Mouse (Mus musculus) heart, postnatal 14 days (tissue): ENCODE data around the gene Magix. TPM values are rescaled to one million over a fixed set of nuclear protein-coding genes. Genes with fewer than 3 reads are reported as not detected.
A peak's percentile ranks its signal among the peaks of the same experiment; 100 is the strongest.

Source experiments
- DNase-seq, 2 experiments: peaks; one replicate each; pipeline ENCODE4 v3.0.0; 2021 to 2022
- intact Hi-C: fragments of 180-260 bp; cut with DNase I; formaldehyde crosslinking; loops from one replicate; pipeline ENCODE4 v1.15.1; 2025
- total RNA-seq, 2 experiments: library from RNA; stranded (reverse); gene quantifications; 2 replicates each; pipeline ENCODE4 v1.2.3; 2021

Gene Magix
- total RNA-seq, 2 experiments from 2014 or later, result 18.4 to 21.2 TPM

- DNase-seq, result peak; percentile 63 to 67
- intact Hi-C loops, result no loop called here
Measured at GRCm38 (mm10) chrX:7638401-7639091, 42.5 kb downstream of the Magix start, which contains the start of gene Syp. Syp (plus strand) TSS chrX:7638471.

GRCm38 (mm10) chrX:7635101-7635500 lies 46.0 kb downstream of the Magix start:
- DNase-seq, result no peak
- intact Hi-C loops, result no loop called here

DNA sequence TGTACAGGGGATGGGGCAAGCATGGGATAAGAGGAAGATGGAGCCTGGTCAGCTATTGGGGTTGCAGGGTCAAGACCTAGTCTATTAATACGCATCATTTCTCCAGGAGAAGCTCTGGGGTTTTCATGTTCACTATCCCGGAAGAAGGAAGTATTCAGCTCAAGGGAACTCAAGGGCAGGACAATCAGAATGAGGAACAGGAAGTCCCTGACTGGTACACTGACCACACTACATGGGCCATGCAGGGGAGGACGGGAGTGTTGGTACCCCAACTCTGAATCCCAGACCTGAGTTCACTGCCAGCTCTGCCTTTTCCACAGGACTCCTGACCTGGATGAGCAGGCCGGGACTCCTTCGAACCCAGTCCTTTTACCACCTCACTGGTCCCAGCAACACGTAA lies 48.5 kb downstream of the Magix start:
- intact Hi-C loops, result no loop called here

More for the DNA sequence above, 48.5 kb downstream of the Magix start:
- DNase-seq, result no peak

Other genes starting within 250 kb of the Magix start
- under 1 TPM in 1 of 2 experiments, not detected in 1; 0.05 TPM for gene Foxp3, start 107.6 kb downstream of the Magix start, total RNA-seq
- 1 to 10 TPM; 2.3 to 2.6 TPM for gene Ppp1r3f, start 107.0 kb downstream of the Magix start, total RNA-seq
- 10 to 100 TPM; 11.5 to 12.4 TPM for gene Ccdc22, start 75.7 kb downstream of the Magix start, total RNA-seq
- not detected for gene Cacna1f, start 74.2 kb downstream of the Magix start, total RNA-seq
- gene Syp, start 42.8 kb downstream of the Magix start, total RNA-seq, result 1 to 10 TPM; 1.4 to 1.8 TPM
- gene Prickle3, start 24.0 kb downstream of the Magix start, total RNA-seq, result 10 to 100 TPM; 19.4 to 21.4 TPM
- 10 to 100 TPM; 43.8 to 58.0 TPM for gene Plp2, start 9.9 kb downstream of the Magix start, total RNA-seq
- gene Gpkow, start 15.9 kb upstream of the Magix start, total RNA-seq, result 10 to 100 TPM; 21.4 to 21.5 TPM
- 10 to 100 TPM; 28.8 to 38.3 TPM for gene Wdr45, start 33.1 kb upstream of the Magix start, total RNA-seq
- not detected for gene Gm45208, start 41.0 kb upstream of the Magix start, total RNA-seq
- gene Praf2, start 47.2 kb upstream of the Magix start, total RNA-seq, result 1 to 10 TPM; 7.0 to 8.0 TPM
- 1 to 10 TPM in 1 of 2 experiments, under 1 TPM in 1; 0.74 to 1.2 TPM for gene Ccdc120, start 69.7 kb upstream of the Magix start, total RNA-seq
- gene Tfe3, start 81.3 kb upstream of the Magix start, total RNA-seq, result 10 to 100 TPM; 14.8 to 19.9 TPM
- 10 to 100 TPM; 26.1 to 31.7 TPM for gene Gripap1, start 108.5 kb upstream of the Magix start, total RNA-seq
- gene Kcnd1, start 141.0 kb upstream of the Magix start, total RNA-seq, result under 1 TPM; 0.39 to 0.45 TPM
- 10 to 100 TPM; 33.5 to 33.8 TPM for gene Otud5, start 160.1 kb upstream of the Magix start, total RNA-seq
- 1 to 10 TPM; 2.5 to 3.5 TPM for gene Pim2, start 197.0 kb upstream of the Magix start, total RNA-seq
- gene Slc35a2, start 202.8 kb upstream of the Magix start, total RNA-seq, result 10 to 100 TPM; 14.1 to 14.7 TPM
- gene Pqbp1, start 218.0 kb upstream of the Magix start, total RNA-seq, result 10 to 100 TPM; 22.5 to 26.4 TPM
- 10 to 100 TPM; 30.8 to 42.9 TPM for gene Timm17b, start 218.1 kb upstream of the Magix start, total RNA-seq
- gene Gm10491, start 226.6 kb upstream of the Magix start, total RNA-seq, result not detected
- gene Gm10490, start 228.3 kb upstream of the Magix start, total RNA-seq, result not detected
- not detected for gene Pcsk1n, start 238.6 kb upstream of the Magix start, total RNA-seq
- not detected for gene Eras, start 247.4 kb upstream of the Magix start, total RNA-seq